Mouse (Mus musculus): ENCODE results near the gene Pkp1.

Pkp1 gene

GRCm38 (mm10) chr1:135906736-135907135 lies 12.3 kb downstream of the Pkp1 start:
- DNase-seq (ENCODE audit: low spot score): no peak

- DNase-seq (ENCODE audit: low spot score): no peak
Observed at GRCm38 (mm10) chr1:135899991-135900515, 19.0 kb downstream of the Pkp1 start.

- DNase-seq (ENCODE audit: low spot score): no peak
Observed at GRCm38 (mm10) chr1:135899295-135899694, 19.7 kb downstream of the Pkp1 start.

GRCm38 (mm10) chr1:135895367-135895766 lies 23.6 kb downstream of the Pkp1 start:
- no peak for DNase-seq (ENCODE audit: low spot score)

DNA sequence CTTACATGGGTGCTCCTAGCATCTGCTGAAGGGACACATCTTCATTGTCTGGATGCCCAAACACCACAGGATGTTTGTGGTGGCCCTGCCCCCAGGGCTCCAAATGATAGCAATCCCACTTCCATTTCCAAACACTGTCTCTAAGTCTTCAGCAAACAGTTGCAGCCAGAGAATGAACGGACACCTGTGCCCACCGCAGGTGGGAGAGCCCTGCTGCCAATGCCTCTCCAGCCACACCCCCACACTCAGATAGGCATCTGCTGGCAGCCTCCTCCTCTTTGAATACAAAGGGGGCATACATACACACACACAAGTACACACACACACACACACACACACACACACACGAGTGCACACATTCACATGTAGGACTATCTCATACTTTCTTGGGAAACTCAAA lies 25.6 kb downstream of the Pkp1 start:
- no peak for DNase-seq (ENCODE audit: low spot score)

GRCm38 (mm10) chr1:135892764-135893163 lies 26.2 kb downstream of the Pkp1 start:
- DNase-seq (ENCODE audit: low spot score): no peak

GRCm38 (mm10) chr1:135892233-135892632 lies 26.8 kb downstream of the Pkp1 start:
- DNase-seq (ENCODE audit: low spot score): no peak

GRCm38 (mm10) chr1:135891424-135892216 lies 27.4 kb downstream of the Pkp1 start:
- no peak for DNase-seq (ENCODE audit: low spot score)

DNA sequence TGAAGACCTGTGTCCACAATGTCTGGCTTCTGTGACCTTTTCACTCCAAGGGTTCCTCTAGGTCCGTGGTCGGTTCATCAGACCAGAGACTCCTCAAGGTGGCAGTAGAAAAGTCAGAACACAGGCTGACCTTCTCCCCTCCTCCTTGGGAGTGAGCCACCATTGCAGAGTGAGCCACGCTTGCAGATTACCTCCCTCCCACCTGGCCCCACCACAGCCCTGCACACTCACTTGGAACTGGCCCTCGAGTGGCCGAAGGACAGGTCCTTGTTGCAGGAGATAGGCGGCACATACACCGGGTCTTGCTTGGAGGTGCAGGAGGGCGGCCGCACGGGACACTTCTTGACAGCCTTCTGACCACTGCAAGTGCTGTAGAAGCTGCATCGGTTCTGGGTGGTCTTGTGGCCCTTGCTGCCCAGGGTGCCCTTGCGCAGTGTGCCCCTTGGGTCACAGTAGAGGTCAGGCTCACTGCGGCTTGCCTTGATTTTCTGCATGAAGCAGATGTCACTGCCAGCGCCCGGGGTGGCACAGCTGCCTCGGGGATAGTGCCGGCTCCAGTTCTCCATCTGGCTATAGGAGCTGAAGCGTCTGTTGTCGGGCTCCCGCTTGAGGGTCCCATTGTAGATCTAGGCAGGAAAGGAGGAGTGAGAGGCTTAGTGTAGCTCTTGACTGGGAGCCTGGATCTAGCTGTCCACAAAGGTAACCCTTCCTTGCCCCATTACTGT lies 29.4 kb downstream of the Pkp1 start:
- no peak for DNase-seq (ENCODE audit: low spot score)

- DNase-seq (ENCODE audit: low spot score): peak; percentile 32
Observed at GRCm38 (mm10) chr1:135882385-135883109, 36.5 kb downstream of the Pkp1 start.

GRCm38 (mm10) chr1:135877248-135877647 lies 41.8 kb downstream of the Pkp1 start:
- DNase-seq (ENCODE audit: low spot score): no peak

- DNase-seq (ENCODE audit: low spot score): no peak
Observed at GRCm38 (mm10) chr1:135872991-135873390, 46.0 kb downstream of the Pkp1 start.

DNA sequence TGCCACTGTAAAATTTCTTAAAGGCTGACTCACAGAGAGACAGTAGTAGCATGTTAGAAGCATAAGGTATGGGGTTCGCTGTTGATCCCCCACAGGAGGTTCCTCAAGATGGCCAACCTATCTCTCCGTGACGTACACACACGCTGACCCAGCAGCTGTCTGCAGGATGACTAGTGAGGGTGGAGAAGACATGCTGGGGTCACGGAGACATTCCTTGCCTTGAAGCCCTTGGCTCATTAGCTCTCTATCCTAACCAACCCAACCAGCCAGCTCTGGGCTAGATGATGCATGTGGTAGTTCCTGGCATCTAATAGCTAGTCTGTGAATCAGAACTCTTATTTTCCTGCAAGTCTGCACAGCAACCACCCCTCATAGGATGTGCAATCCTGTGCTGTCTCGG lies 50.4 kb downstream of the Pkp1 start:
- DNase-seq (ENCODE audit: low spot score): no peak

DNA sequence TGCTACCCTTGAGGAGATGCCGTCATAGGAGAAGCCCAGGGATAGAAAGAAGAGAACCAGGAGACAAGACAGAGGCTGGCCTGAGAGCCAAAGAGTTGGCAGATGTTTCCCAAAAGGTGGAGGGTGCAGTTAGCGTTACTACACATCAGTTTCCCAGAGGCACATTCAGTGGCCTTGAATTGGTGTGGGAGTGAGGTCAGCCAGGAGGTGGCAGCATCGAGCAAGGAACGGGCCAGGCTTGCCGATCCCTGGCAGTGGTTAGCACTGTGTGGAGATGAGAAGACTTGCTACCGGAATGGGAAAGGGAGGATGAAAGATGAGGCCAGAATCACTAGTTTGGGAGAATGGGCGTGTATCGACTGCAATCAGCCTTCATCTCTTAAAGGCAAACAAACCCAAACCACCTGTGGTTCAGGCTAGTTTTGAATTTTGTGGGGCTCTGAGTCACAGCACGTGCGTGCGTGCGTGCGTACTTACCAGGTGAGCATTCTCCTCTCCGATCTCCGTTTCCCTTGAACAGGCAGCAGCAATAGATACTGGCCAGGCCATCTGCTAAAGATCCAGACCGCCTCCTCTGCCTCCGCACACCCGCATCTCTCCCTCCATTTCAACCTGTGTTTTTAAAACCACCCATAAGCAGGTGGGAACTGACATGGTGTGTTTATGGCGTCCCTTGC lies 53.4 kb downstream of the Pkp1 start:
- DNase-seq (ENCODE audit: low spot score): peak; percentile 56

GRCm38 (mm10) chr1:135864830-135865229 lies 54.2 kb downstream of the Pkp1 start:
- DNase-seq (ENCODE audit: low spot score): no peak

- DNase-seq (ENCODE audit: low spot score): no peak
Observed at GRCm38 (mm10) chr1:135863786-135864335, 55.1 kb downstream of the Pkp1 start.

GRCm38 (mm10) chr1:135862561-135862960 lies 56.4 kb downstream of the Pkp1 start:
- no peak for DNase-seq (ENCODE audit: low spot score)

- DNase-seq (ENCODE audit: low spot score): no peak
Observed at GRCm38 (mm10) chr1:135861980-135862552, 56.9 kb downstream of the Pkp1 start.

- DNase-seq (ENCODE audit: low spot score): no peak
Observed at GRCm38 (mm10) chr1:135861091-135861490, 57.9 kb downstream of the Pkp1 start.

DNA sequence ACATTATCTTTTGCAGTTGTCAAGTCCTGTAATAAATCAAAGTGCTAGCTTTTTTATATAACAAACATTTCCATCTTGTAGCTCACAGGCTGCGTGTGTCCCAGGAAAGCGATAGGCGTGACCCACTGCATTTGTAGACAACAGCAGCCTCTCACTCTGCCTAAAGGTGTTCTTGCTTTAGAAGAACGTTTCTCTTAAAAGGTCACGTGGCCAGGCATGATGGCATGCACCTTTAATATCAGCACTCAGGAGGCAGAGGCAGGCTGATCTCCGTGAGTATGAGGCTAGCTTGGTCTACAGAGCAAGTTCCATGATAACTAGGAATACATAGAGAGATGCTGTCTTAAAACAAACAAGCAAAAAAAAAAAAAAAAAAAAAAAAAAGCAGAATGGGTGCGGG lies 60.5 kb downstream of the Pkp1 start:
- no peak for DNase-seq (ENCODE audit: low spot score)

- DNase-seq (ENCODE audit: low spot score): no peak
Observed at GRCm38 (mm10) chr1:135857137-135857775, 61.8 kb downstream of the Pkp1 start.
